Mouse (Mus musculus): ENCODE measurements around the gene Dpep2nb.
"Not testable (repeated sequence)": the region's sequence is repeated elsewhere in the genome, so short reads cannot be mapped to it uniquely, and the experiment has no call there.

The Dpep2nb gene

GRCm38 (mm10) chr8:106006413-106006812, 638 bp upstream of the Dpep2nb start:
- no peak for DNase-seq (ENCODE audit: low spot score in 2 of 2)

- DNase-seq (ENCODE audit: low spot score in 2 of 2) = no peak
Measured at GRCm38 (mm10) chr8:106004538-106005207, 1.1 kb downstream of the Dpep2nb start.

GRCm38 (mm10) chr8:106001908-106002307, 3.9 kb downstream of the Dpep2nb start:
- no peak for DNase-seq (ENCODE audit: low spot score in 2 of 2)

GRCm38 (mm10) chr8:105998971-105999370, 6.8 kb downstream of the Dpep2nb start:
- no peak for DNase-seq (ENCODE audit: low spot score in 2 of 2)

GRCm38 (mm10) chr8:105996359-105996758, 9.4 kb downstream of the Dpep2nb start:
- DNase-seq (ENCODE audit: low spot score in 2 of 2) = no peak

- DNase-seq (ENCODE audit: low spot score in 2 of 2) = no peak
Measured at GRCm38 (mm10) chr8:105993226-105993625, 12.5 kb downstream of the Dpep2nb start.

GRCm38 (mm10) chr8:105992499-105992898, 13.3 kb downstream of the Dpep2nb start:
- peak; percentile 77 to 84 for DNase-seq (ENCODE audit: low spot score in 2 of 2)

- DNase-seq (ENCODE audit: low spot score in 2 of 2) = no peak
Measured at GRCm38 (mm10) chr8:105991546-105991945, 14.2 kb downstream of the Dpep2nb start.

GRCm38 (mm10) chr8:105990856-105991387, 14.9 kb downstream of the Dpep2nb start, which contains the start of gene Dus2:
Gene Dus2 (plus strand): TSS chr8:105991337.
- peak; percentile 75 to 95 for DNase-seq (ENCODE audit: low spot score in 2 of 2)

GRCm38 (mm10) chr8:105988546-105988945, 17.2 kb downstream of the Dpep2nb start:
- DNase-seq (ENCODE audit: low spot score in 2 of 2) = no peak

GRCm38 (mm10) chr8:105983406-105983805, 22.4 kb downstream of the Dpep2nb start:
- DNase-seq (ENCODE audit: low spot score in 2 of 2) = not testable (repeated sequence)

- DNase-seq (ENCODE audit: low spot score in 2 of 2) = no peak
Measured at GRCm38 (mm10) chr8:105981146-105981545, 24.6 kb downstream of the Dpep2nb start.

- no peak for DNase-seq (ENCODE audit: low spot score in 2 of 2)
Measured at GRCm38 (mm10) chr8:105979325-105979724, 26.4 kb downstream of the Dpep2nb start, which contains the start of gene Dpep3. Gene Dpep3 (minus strand): TSS chr8:105979429.

- no peak for DNase-seq (ENCODE audit: low spot score in 2 of 2)
Measured at GRCm38 (mm10) chr8:105975363-105975762, 30.4 kb downstream of the Dpep2nb start.

- no peak for DNase-seq (ENCODE audit: low spot score in 2 of 2)
Measured at GRCm38 (mm10) chr8:105971019-105971720, 34.6 kb downstream of the Dpep2nb start.

GRCm38 (mm10) chr8:105969367-105969766, 36.4 kb downstream of the Dpep2nb start:
- DNase-seq (ENCODE audit: low spot score in 2 of 2) = no peak

GRCm38 (mm10) chr8:105966692-105967311, 39.0 kb downstream of the Dpep2nb start:
- DNase-seq (ENCODE audit: low spot score in 2 of 2) = peak in 1 of 2 experiments; percentile 42

GRCm38 (mm10) chr8:105965905-105966341, 39.9 kb downstream of the Dpep2nb start, which contains the start of gene Slc12a4:
Gene Slc12a4 (minus strand): TSS chr8:105966097.
- peak; percentile 79 to 87 for DNase-seq (ENCODE audit: low spot score in 2 of 2)

- peak; percentile 50 to 59 for DNase-seq (ENCODE audit: low spot score in 2 of 2)
Measured at GRCm38 (mm10) chr8:105965266-105965904, 40.4 kb downstream of the Dpep2nb start.

GRCm38 (mm10) chr8:105964506-105965265, 41.1 kb downstream of the Dpep2nb start:
- DNase-seq (ENCODE audit: low spot score in 2 of 2) = no peak

GRCm38 (mm10) chr8:105961536-105961935, 44.2 kb downstream of the Dpep2nb start:
- DNase-seq (ENCODE audit: low spot score in 2 of 2) = no peak
